Mouse (Mus musculus) granulocyte monocyte progenitor cell, adult 5-6 weeks (primary cell): ENCODE measurements around the gene Hvcn1. TPM values are rescaled to one million over a fixed set of nuclear protein-coding genes. Genes with fewer than 3 reads are reported as not detected.
A peak's percentile ranks its signal among the peaks of the same experiment; 100 is the strongest.

Experiments used
- ATAC-seq: replicated peaks from 2 replicates; pipeline ENCODE4 v1.8.0; 2016; ENCODE audit warnings: mild to moderate bottlenecking, moderate TSS enrichment, inconsistent platforms; ENCODE audit not compliant: poor library complexity, severe bottlenecking
- total RNA-seq, 2 experiments: library from RNA; stranded (forward) in 1 of 2; stranded (reverse) in 1 of 2; fragments of 200-712, 200-1000 nt in 1 of 2; fragments of >200 nt in 1 of 2; fragmentation: Nextera tagmentation in 1 of 2; gene quantifications; 2 replicates each; pipeline ENCODE4 v1.2.3; 2014 to 2017

Hvcn1 gene
- total RNA-seq, 2 experiments from 2014 or later = 53.8 to 84.3 TPM

DNA sequence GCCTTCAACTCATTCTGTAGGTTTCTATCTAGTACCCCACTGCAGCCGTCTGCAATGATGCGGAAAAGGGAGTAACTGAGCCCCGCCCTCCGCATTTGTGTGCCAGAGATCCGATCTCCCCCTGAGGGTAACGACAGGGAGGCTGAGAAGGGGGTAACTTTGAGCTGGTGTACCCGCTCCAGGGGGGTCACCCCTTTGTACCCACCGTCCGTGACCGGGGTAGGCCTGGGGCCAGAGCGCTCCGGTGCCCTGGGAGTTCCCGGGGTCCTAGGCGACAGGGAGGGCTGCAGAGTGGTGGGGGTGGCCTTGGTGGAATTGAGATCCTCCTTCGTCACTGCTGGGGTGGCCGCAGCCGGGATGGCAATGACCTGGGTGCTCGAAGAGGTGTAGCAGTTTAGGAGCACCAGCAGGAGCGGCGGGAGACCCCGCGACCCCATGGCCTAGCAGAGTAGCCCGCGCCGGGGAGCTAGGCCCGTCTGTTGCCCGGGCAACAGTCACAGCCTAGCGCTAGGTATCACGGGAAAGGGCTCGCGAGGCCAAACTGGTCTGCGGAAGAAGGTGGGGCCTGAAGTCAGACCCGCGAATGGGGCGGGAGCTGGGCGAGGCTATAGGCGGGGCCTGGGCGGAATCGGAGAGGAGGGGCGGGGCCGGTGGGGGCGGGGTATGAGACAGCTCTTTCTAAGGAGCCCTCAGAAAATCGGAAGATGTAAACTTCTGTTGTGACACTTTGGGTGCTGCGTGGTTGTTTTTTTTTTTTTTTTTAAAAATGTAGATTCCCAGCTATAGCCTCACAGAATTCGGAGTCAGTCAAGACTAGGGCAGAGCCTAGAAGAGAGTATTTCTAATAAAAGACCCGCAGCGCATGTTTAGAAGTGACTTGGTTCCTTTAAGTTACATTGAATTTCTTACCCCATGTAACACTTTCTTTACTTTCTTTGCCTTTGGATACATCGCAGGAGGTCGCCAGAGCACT, 57.6 kb downstream of the Hvcn1 start, which contains the start of gene Tctn1:
TSS of gene Tctn1 (minus strand) at position 528 of the 973 bp plus-strand sequence.
- peak; percentile 89 for ATAC-seq

- ATAC-seq = no peak
Observed at GRCm38 (mm10) chr5:122265187-122265586, 58.6 kb downstream of the Hvcn1 start.

- ATAC-seq = no peak
Observed at GRCm38 (mm10) chr5:122265942-122266341, 59.3 kb downstream of the Hvcn1 start.

DNA sequence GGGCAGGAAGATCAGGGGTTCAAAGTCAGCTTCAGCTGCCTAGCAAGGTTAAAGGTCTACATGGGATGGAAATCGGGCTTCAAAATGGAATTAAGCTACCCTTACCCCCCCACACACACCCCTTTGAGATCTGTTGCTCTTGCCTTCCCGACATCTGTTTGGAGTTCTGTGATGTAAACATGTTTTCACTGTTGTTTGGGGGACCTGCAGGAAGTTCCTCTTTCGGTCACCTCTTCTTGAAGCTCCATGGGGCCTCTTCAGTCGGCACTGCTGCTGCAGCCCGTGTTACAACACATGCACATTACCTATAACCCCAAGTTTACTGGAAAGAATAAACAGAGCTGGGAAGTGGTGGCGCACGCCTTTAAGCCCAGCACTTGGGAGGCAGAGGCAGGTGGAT, 60.5 kb downstream of the Hvcn1 start:
- peak; percentile 38 for ATAC-seq

DNA sequence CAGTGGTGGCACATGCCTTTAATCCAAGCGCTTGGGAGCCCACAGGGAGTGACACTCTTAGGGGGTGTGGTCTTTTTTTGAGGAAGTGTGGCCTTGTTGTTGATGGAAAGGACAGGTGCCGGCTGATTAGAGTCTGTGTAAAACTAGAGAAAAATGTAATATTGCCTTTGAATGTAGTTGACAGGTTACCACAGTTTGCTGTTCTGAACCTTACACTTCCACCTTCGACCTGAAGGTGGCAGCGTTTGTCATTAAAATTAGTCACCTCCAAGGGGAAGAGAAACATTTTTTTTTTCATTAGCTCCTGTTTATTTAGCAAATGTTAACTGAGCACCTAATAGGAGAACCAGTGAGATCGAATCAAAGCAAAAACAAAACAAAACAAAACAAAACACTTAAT, 61.3 kb downstream of the Hvcn1 start:
- peak; percentile 16 for ATAC-seq

DNA sequence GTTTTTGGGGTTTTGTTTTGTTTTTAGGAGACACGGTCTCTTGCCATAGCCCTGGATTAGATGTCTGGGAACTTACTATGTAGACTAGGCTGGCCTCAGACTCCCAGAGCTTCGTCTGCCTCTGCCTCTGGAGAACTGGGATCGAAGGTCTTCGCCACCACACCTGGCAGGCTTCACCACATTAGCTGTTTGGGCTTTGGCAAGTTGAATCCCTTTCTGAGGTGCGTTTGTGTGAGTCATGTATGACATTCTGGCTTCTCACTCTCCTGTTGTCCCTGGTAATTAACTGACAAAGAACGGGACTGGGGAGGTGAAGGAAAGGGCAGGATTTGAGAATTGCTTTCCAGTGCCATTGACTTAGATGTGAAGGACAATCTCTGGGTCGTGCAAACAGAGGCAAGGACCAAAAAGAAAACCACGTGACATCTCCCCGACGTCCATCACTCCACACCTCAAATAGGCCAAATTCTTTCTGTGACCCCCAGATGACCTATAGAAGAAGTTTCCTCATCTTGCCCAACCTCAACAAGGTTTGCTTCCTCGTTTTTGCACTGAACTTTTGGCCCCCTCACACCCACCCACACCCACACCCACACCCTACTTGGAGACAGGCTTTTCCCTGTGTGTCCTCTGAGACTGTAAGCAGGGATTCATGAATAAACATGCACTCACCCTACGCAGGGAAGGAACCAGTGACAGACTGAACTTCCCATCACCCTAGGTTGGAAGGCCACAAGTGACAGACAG, 62.4 kb downstream of the Hvcn1 start:
- ATAC-seq = peak; percentile 21

DNA sequence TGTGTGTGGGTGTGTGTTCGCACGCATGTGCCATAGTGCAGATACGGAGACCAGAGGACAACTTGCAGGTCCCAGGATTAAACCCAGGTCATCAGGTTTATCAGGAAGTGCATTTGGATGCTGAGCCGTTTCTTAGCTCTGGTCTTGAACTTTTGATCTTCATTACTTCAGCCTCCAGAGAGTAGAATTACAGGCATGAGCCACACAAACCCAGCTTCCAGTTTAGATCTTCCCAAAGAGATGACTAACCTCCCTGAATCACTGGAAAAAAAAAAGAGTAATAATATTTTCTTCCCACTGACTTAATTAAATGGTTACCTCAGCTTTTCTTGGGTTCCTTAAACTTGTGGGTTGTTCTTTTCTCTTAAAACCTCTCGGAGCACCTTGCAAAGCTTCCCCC, 66.2 kb downstream of the Hvcn1 start:
- no peak for ATAC-seq

- ATAC-seq = peak; percentile 99
Observed at GRCm38 (mm10) chr5:122274785-122275184, 68.2 kb downstream of the Hvcn1 start.

DNA sequence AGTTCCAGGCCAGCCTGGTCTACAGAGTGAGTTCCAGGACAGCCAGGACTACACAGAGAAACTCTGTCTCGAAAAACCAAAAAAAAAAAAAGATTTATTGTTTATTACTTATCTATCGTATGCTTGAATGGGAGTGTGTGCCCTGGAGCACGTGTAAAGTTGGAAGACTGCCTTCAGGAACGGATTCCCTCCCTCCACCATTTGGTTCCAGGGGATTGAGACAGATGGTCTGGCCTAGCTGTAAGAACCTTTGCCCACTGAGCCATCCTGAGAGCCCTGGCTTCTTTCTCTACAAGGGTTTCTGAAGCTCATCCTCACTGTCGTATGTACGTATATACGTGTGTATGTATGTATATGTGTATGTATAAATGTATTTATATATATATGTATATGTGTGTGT, 72.3 kb downstream of the Hvcn1 start:
- no peak for ATAC-seq

DNA sequence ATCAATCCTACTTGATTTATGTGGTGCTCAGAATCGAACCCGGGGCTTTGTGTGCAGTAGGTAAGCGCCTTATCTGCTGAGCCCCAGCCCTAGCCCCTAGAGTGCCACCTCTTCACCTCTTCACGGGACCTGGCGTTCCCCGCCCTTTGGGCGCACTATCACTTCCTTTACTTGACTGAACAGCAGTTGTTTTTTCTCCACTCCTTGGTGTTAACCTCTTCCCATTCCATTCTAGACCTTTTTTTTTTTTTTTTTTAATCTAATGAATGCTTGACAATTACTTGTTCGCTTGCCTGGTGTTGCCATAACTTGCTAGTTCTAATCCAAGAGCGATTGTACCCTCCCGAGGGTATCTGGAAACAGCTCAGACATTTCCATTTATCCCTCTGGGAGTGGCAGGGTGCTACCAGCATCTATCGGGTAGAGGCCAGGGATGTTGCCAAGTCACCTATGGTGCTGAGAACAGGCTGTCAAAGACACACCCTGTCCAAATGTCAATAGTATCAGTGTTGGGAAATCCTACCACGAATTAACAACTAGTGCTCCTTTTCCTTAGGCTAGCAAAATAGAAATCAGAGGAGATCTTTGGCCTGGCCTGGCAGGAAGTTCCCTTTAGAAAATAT, 73.3 kb downstream of the Hvcn1 start:
- no peak for ATAC-seq

GRCm38 (mm10) chr5:122280422-122280826, 73.8 kb downstream of the Hvcn1 start:
- no peak for ATAC-seq

DNA sequence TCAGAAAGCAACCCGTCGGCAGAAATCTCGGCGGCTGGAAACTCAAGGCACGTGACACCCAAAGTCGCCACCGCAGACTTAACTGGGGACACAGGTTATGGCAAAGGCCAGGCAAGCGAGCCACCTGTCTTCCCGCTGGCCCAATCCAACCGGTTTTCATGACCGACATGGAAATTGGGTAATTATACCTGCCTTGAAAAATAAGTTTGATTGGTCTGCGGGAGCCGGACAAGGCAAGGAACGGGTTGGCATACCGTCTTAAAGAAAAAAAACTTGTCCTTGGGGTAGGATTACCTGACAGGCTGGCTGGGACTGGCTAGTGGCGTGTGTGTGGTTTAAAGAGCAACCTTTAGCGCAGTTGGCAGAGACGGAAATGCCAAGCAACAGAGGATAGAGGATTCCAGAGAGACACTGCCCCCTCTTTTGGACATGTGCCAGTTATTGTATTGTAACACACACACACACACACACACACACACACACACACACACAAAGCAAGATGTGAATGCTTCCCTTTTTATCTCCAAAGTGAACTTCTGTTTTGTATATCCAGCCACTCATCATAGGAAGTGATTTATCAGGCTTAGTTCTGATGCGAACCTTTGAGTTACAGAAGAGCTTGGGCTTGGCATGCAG, 74.3 kb downstream of the Hvcn1 start:
- peak; percentile 44 for ATAC-seq

DNA sequence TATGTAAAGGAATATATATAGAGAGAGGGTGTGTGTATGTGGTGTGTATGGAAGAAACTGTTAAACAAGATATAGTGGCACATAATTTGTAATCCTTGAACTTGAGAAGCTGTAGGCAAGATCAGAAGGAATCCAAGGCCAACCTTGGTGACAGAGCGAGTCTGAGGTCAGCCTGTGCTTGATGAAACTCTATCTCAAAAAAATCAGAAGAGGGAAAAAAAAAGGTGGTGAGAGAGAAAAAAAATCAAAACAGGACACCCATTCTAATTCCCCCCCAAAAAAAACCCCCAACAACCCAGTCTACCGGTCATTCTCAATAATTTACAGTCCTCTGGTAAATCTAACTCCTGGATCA, 77.2 kb downstream of the Hvcn1 start:
- no peak for ATAC-seq

GRCm38 (mm10) chr5:122284183-122285028, 77.8 kb downstream of the Hvcn1 start, which contains the start of gene Pptc7:
Pptc7 (plus strand) TSS chr5:122284365.
- peak; percentile 74 for ATAC-seq

DNA sequence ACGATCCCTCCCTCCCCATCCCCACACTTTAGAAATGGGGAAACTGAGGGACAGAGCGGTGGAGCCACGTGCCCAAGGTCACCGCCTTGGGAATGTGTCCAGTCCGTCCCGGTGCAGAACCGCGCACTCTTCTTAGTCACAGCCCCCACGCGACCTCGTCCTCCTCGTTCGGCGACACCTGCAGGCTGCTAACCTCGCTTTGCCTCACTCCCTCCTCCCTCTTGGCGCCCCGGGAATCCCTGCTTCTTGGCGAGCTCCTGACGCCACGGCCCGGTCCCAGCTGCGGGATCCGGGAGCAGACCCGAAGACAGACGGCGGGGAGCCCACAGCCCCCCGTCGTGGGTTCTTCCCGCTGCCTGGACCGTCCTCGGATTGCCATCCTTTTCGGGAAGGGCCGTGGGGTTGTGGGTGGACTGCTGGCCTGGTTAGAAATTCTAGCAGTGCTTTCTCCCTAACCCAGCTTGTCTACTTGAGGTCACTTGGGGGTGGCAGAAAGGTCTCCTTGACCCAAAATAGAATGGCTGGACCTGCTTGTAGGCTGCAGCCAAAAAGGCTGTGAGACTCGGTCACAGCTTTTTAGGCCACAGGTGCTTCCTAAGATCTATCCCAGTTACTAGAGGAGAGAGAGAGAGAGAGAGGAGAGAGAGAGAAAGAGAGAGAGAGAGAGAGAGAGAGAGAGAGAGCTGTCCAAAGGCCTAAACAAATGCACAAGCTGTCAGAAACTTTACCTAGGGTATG, 78.6 kb downstream of the Hvcn1 start:
- no peak for ATAC-seq

DNA sequence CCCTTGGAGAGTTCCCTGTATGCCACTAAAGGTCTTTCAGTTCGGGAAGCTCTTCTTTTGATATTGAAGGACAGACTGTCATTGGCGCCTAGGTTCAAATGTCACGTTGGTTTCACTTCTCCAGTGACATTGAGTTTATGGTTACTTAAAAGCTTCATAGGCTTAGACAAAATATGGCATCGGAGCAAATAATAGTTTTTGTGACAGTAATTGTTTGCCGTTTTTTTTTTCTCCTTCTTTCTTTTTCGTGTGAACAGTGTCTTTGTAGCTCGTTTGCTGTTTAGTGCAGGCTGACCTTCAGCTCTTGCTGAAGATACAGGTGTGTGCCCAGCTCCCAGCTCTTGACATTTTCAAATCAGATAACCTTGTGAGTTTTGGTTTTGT, 79.2 kb downstream of the Hvcn1 start:
- no peak for ATAC-seq

DNA sequence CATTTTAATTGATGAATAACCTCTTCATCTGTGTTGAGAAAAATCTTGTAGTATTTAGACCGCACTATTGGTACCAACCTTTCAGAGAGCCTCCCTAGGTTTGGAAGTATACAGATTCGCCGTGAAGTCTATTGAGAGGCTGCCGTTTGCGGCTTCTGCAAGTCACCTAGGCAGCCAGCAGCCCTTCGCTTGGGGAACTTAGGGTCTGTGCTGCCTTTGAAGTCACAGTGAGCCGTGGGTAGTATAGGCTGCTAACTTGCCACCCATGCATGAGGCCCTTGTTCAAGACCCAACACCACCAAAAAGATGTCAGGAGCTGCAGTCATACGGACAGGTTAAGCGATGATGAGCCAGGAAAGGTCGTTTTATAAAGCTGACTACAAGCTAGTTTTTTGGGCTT, 79.6 kb downstream of the Hvcn1 start:
- no peak for ATAC-seq

GRCm38 (mm10) chr5:122287026-122287425, 80.4 kb downstream of the Hvcn1 start:
- ATAC-seq = no peak
